Mouse (Mus musculus): ENCODE data around the gene Jade2.

Jade2 gene

DNA sequence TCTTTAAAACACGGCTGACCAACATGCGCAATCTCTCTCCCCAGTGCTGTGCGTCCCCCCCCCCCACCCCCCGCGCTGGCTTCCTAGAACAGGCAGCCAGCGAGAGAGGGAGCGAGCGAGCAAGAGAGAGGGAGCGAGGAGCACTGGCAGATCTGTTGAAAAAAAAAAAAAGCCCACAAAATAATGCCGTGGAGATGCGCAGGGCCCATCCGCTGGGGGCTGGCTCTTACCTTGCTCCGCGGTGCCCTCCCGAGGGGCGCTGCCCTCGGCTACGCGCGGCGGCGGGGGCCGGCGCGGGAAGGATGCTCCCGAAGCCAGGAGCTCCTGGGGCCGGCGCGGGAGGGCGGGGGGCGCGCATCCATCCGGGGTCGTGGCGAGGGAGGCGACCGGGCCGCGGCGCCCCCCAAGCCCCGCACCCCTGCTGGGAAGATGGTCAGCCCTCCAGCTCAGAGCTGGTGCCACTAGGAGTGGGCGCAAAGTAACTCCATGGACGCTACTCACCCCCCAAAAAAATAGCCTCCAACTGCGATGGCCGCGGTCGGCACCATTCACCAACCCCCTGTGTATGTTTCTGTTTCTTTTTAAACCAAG, at the start of gene Jade2:
Gene Jade2, minus strand, starts transcription at position 573 of the 591 bp plus-strand sequence.
- in situ Hi-C loops (cut with MboI; ENCODE audit: low pct_unique_long_range_greater_than_20kb in 1 of 2, low sequenced_read_pairs in 2 of 2, unreplicated experiment in 1 of 2), result no loop called here

DNA sequence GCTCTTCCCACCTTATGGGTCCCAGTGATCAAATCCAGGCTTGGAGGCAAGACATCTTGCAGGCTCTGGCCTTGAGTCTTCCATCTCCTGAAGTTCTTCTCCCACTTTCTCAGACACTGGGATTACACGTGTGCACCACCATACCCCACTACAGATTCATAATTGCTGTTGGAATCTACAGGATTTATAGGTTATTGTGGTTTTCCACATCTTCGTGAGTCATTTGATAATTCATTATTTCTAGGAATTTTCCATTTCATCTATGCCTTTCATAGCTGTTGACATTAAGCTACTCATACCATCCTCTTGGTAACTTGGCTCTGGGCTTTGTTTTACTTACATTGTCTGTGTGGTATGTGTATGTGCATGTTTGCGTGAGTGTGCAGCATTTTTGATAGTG, 46.8 kb upstream of the Jade2 start:
- in situ Hi-C loops (cut with MboI; ENCODE audit: low pct_unique_long_range_greater_than_20kb in 1 of 2, low sequenced_read_pairs in 2 of 2, unreplicated experiment in 1 of 2), result no loop called here

DNA sequence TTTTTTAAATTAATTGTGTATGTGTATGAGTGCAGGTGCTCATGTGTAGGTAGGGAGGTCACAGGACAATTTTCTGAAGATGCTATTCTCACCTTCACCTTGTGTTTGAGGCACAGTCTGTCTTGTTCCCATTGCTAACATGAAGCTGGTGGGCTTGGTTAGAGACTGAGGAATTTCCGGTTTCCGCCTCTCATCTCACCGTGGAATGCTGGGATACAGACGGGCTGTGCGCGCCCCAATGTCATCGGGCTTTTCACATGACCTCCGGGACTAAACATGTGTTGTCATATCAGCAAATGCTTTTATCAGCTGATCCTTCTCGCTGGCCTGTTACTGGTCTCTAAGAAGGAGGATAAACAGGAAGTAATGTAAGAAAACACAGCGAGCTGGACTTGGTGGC, 42.2 kb upstream of the Jade2 start:
- in situ Hi-C loops (cut with MboI; ENCODE audit: low pct_unique_long_range_greater_than_20kb in 1 of 2, low sequenced_read_pairs in 2 of 2, unreplicated experiment in 1 of 2), result no loop called here

DNA sequence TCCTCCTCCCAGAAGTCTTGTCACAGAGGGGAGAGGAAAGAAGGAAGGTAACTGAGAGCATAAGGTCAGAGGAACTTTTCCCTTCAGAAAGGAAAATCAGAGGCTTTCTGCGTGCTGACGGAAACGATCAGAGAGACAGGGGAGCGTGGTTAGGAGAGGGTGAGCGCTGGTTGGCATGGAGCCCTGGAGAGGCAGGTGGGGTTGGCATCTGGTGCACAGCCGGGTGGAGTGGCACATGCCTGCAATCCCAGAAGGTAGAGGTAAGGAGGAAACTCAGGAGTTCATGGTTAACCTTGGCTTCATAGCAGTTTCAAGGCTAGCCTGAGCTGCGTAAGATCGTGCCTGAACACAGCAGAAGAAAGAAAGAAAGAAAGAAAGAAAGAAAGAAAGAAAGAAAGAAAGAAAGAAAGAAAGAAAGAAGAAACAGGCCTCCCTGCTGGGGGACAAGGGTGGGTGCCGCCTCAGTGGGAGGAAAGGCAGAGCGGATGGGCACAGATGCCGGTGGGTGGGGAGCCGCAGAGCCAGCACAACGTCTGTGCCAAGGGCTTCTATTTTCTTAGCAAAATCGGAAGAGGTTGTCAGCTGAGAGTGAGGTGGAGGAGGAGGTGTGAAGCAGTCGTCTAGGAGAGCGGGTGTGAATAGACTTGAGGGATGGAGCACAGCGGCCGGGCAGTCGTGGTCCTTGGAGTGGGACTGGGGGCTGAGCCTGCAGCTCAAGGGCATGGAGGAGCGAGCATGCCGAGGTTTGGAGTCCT, 41.0 kb upstream of the Jade2 start:
- in situ Hi-C loops (cut with MboI; ENCODE audit: low pct_unique_long_range_greater_than_20kb in 1 of 2, low sequenced_read_pairs in 2 of 2, unreplicated experiment in 1 of 2), result no loop called here

DNA sequence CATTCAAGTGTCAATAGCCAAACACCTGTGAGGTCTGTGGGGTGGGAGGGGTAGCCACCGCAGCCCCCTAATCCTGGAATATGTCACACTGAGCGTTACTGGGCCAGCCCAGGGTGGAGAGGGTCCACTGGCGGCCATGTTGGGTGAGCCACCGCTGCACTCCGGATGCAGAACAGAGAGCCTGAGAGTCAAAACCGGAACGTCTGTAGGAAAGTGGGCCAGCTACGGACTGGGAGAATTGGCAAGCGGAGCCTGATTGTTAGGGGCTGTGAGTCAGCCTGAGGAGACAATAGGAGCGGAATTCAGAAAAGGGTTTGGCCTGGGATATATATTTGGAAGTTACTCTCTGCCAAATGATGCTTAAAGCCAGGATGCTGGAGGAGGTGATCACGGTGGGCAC, 39.9 kb upstream of the Jade2 start:
- in situ Hi-C loops (cut with MboI; ENCODE audit: low pct_unique_long_range_greater_than_20kb in 1 of 2, low sequenced_read_pairs in 2 of 2, unreplicated experiment in 1 of 2), result no loop called here

DNA sequence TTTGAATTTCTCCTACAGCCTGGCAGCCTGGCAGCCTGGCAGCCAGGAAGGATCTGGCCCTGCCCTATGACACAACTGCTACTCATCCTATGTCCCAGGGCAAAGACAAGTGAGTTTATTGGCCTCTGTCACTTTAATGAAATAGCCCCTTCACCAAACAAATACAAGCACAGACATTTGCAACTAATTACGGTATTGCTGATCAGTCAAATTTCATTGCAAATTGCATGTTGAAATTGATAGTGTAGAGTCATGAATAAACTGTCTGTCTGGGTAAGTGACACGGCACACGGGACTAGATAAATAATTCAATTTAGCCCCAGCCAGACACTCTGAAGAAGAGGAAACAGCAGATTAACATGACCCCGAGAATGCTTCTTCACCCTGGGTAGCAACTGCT, 38.6 kb upstream of the Jade2 start:
- in situ Hi-C loops (cut with MboI; ENCODE audit: low pct_unique_long_range_greater_than_20kb in 1 of 2, low sequenced_read_pairs in 2 of 2, unreplicated experiment in 1 of 2), result no loop called here

DNA sequence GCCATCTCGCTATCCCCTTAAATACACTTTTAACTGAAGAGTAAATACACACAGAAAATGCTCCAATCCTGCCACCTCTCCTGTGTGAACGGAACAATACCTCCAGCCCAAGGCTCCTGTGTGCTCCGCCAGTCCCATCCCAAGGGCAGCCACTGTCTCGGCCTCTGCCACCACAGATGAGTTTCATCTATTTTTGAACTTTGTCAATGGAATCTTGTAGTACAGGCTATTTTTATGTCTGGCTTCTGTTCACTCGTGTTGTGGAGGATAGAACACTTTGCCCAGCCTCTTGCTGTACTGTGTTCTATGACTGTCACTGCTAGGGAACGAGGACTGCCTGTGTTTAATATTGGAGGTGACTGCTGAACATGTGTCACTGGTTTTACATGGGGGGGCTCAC, 28.2 kb upstream of the Jade2 start:
- in situ Hi-C loops (cut with MboI; ENCODE audit: low pct_unique_long_range_greater_than_20kb in 1 of 2, low sequenced_read_pairs in 2 of 2, unreplicated experiment in 1 of 2), result no loop called here

DNA sequence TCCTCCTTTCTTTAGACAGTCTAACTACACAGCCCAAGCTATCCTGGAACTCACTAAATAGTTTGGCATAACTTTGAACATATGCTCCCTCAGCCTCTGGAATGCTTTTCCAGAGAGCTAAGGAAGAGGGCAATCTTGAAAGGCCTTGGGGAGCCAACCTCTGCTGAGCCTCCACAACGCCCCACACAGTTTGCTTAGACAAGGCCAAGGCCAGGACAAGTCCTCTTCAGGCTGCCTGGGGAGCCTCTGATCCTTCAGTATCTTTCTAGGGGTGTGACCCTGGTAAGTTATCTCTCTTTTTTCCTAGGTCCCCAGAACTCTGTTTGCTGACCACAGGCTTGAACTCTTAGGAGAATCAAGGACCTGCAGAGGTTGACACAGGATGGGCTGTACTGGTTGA, 26.6 kb upstream of the Jade2 start:
- in situ Hi-C loops (cut with MboI; ENCODE audit: low pct_unique_long_range_greater_than_20kb in 1 of 2, low sequenced_read_pairs in 2 of 2, unreplicated experiment in 1 of 2), result no loop called here

DNA sequence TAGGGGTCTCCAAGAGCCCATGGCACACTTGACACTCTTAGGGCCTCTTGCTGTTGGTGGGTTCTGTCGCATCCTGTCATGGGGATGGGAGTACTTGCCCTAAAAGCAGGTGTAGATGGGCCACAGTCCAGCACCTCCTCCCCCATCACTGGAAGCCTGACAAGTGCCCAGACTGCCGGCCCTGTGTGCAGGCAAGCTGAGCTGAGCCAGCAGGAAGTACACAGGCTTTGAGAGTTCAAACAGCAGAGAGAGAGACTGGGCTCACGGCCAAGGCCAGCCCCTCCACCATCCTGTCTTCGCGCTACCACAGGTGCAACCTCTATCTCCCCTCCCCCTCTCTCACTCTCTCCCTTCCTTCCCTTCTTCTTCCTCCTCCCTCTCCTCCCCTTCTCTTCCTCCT, 26.2 kb upstream of the Jade2 start:
- in situ Hi-C loops (cut with MboI; ENCODE audit: low pct_unique_long_range_greater_than_20kb in 1 of 2, low sequenced_read_pairs in 2 of 2, unreplicated experiment in 1 of 2), result no loop called here

DNA sequence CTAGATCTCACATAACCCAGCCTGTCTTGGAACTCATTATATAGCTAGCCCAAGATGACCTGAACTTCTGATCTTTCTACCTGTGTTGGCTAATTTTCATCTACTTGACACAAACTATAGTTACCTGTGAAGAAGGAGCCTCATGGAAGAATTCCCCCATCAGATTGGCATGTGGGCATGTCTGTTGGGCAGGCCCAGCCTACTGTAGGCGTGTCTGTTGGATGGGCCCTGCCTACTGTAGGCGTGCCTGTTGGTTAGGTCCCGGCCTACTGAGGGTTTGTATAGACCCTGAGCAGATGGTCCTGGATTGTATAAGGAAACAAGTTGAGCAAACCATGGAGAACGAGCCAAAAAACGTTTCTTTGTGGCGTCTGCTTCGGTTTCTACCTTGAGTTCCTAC, 24.3 kb upstream of the Jade2 start:
- in situ Hi-C loops (cut with MboI; ENCODE audit: low pct_unique_long_range_greater_than_20kb in 1 of 2, low sequenced_read_pairs in 2 of 2, unreplicated experiment in 1 of 2), result no loop called here

DNA sequence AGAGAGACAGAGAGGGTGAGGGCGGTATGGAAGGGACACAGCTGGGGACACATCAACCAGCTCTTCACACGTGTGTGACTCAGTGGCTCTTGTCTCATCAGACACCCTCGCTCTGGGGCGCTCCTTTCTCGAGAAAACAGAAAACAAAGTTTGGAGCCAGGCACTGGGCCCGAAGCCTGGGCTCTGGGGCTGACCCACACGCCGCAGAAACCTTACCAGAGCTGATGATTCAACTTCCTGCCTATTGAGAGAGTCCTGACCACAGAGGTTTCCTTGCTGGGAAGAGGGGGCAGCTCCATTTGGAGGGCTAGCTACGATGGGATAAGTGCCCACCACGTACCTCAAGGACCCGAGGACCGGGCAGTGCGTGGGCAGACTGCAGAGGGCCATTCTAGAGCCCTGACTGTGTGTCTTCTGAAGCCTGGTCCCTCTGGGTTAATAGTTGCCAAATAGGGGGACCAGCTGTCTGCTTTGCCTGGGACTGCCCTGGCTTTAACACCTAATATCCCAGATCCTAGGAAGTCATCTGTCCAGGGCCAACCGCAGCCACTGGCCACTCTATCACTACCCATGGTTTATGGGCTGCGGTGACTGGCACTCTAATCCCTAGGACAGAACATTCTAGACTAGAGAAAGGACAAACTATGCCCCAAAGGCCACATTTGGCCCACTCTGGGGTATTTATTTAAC, 23.7 kb upstream of the Jade2 start:
- in situ Hi-C loops (cut with MboI; ENCODE audit: low pct_unique_long_range_greater_than_20kb in 1 of 2, low sequenced_read_pairs in 2 of 2, unreplicated experiment in 1 of 2), result no loop called here

DNA sequence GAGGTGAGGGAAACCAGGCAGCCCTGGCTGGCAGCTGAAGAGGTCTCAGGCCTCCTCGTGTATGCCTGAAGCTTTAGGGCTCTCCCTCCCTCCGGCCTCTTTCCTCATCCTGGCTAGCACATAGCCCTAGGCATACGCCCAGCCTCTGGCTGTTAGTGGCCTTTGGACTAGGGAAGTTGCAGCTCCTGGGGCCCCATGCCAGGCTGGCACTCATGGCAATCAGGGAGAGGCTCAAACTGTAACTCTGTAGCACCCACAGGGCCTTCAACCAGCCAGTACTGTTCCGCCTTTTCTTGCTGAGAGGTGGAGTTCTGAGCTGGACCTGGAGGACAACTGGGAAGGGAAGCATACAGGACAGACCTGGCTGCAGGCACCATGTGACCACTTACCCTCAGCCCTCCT, 19.5 kb upstream of the Jade2 start:
- in situ Hi-C loops (cut with MboI; ENCODE audit: low pct_unique_long_range_greater_than_20kb in 1 of 2, low sequenced_read_pairs in 2 of 2, unreplicated experiment in 1 of 2), result no loop called here

DNA sequence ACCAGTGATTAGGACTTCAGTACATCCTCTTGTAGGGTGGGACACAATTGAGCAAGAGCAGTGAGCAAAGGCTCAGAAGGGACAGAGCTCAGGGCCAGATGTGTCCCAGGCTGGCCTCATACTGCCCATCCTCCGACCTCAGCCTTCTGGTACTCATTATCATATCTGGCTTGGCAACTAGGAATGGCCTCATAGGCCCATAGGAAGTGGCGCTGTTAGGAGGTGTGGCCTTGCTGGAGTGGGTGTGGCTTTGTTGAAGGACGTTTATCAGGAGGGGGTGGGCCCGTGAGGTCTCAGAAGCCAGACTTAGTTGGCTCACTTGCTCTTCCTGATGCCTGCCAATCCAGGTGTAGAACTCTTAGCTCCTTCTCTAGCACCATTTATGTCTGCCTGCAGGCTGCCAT, 18.3 kb upstream of the Jade2 start:
- in situ Hi-C loops (cut with MboI; ENCODE audit: low pct_unique_long_range_greater_than_20kb in 1 of 2, low sequenced_read_pairs in 2 of 2, unreplicated experiment in 1 of 2), result no loop called here

DNA sequence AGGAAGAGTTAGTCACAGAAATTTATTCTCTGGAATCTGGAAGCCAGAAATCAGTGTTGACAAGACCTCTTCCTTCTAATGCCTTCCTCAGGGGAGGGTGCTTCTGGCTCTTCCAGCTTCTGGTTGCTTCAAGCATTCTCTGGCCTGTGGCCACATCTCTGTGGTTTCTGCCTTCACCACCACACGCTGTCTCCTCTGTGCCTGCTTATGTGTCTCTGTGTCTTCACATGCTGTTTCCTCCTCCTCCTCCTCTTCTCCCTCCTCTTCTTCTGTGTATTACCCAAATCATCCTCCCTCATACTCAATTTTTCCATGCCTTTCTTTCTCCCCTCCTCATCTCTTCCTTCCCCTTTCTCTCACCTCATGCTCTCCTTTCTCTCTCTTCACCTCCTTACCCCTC, 17.6 kb upstream of the Jade2 start:
- in situ Hi-C loops (cut with MboI; ENCODE audit: low pct_unique_long_range_greater_than_20kb in 1 of 2, low sequenced_read_pairs in 2 of 2, unreplicated experiment in 1 of 2), result no loop called here

DNA sequence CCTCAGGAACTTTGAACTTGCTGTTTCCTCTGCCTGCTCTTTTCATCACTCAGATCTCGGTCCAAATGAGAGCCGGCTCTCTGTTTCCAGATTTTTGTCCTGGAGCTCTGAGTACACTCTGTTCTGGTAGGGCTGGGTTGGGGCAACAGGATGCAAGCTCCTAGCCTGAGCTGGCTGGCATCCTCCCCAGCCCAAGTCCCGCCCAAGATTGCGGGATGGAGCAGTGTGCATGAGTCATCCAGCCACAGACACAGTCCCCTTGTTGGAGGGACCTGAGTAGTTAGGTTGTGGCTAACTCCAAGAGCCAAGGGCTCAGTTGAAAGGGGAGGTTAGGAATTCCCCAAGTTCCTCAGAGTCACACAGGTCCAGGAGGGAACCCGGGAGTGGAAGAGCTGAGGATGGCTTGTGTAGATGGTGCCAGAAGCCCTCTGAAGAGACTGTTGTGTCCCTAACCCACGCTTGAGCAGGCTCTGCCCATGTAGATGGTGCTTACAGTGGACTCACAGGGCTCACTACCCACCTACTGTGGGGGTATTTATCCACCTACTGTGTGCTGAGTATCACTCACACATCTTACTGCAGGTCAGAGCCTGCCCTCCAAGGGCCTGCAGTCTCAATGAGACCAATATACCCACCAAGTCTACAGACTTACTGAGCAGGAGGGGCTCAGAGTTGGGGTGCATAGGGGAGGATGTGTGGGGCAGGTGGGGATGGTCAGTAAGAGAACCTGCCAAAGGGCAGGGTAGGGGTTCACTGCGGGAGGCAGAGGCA, 17.0 kb upstream of the Jade2 start:
- in situ Hi-C loops (cut with MboI; ENCODE audit: low pct_unique_long_range_greater_than_20kb in 1 of 2, low sequenced_read_pairs in 2 of 2, unreplicated experiment in 1 of 2), result no loop called here

DNA sequence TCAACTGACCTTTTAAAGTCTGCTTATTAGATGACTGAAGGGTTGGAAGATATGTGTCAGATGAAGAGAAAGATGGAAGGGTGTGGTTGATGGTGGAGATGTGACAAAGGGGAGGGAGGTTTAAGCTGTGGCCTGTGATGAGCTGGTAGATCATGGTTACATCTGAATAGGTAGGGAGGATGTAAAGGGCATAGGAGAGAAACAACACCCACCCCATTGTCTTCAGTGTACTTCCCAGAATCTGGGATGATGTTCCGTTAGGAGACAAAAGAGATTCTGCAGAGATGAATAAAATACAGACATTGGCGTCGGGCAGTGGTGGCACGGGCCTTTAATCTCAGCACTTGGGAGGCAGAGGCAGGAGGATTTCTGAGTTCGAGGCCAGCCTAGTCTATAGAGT, 15.7 kb upstream of the Jade2 start:
- in situ Hi-C loops (cut with MboI; ENCODE audit: low pct_unique_long_range_greater_than_20kb in 1 of 2, low sequenced_read_pairs in 2 of 2, unreplicated experiment in 1 of 2), result no loop called here

DNA sequence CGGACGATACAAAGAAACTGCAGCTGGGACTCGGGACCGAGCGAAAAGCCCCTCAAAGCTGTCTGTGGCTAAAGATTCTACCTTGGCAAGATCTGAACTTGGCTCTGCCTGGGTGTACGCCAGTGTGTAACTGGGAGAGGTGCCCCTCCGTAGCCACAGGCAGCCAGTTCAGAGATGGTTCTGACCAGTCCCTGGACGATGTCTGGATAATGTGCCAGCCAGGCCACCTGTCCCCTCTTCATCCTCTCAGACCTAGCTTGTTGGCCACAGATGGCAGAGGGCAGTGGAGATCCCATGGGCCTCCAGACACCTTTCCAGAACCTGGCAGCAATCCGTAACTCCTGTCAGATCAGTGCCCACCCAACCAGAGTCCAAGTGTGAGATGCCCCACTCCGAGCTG, 9.8 kb upstream of the Jade2 start:
- in situ Hi-C loops (cut with MboI; ENCODE audit: low pct_unique_long_range_greater_than_20kb in 1 of 2, low sequenced_read_pairs in 2 of 2, unreplicated experiment in 1 of 2), result no loop called here

DNA sequence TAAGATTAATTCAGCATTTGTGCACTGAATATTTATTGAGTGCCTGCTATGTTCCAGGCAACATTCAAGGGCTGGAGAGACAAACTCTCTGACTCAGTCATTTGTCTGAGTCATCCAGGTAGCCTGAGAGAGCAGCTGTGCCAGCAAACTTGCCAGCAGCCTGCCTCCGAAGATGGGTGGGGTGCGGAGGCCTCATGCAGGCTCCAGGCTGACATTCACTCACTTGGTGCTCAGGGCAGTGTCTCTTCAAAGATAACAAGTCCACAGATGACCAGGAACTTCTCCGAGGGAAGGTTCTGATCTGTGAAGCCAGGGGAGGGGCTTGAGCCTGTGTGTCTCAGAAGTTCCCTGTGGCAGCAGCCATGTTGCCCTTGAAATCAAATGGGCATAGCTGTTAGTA, 8.6 kb upstream of the Jade2 start:
- in situ Hi-C loops (cut with MboI; ENCODE audit: low pct_unique_long_range_greater_than_20kb in 1 of 2, low sequenced_read_pairs in 2 of 2, unreplicated experiment in 1 of 2), result no loop called here

DNA sequence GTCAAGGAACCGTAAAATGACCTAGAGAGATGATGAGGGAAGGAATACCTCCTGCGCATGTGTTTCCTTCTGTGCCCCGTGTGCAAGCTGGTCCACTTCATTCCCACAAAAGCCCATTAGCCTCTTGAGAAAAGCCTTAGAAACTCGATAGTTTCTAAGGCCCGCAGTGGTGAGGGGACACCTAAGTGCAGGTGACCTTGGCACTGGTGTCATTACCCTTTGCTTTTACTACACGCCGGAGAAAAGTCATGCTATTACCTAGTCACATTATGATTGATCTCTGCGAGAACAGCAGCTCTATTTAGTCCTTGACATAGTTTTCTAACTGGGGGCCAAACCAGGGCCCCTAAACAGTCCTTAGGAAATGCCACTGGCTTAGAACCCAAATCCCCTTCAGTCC, 3.2 kb upstream of the Jade2 start:
- in situ Hi-C loops (cut with MboI; ENCODE audit: low pct_unique_long_range_greater_than_20kb in 1 of 2, low sequenced_read_pairs in 2 of 2, unreplicated experiment in 1 of 2), result no loop called here
